Mouse (Mus musculus) limb, embryonic 11.5 days (tissue): Measurements from ENCODE around the gene Fam83g. TPM values are rescaled to one million over a fixed set of nuclear protein-coding genes. Genes with fewer than 3 reads are reported as not detected.

Experiments used
- ATAC-seq: fragments of 200-750 bp; cut with Nextera tagmentation; 2 replicates; pipeline ENCODE4 v1.8.0; 2017; ENCODE audit warnings: low read depth; ENCODE audit not compliant: insufficient number of reproducible peaks, low FRiP score, low TSS enrichment
- DNase-seq: peaks from one replicate; pipeline ENCODE4 v3.0.0-alpha.2; 2015; ENCODE audit warnings: low spot score
- H3K27ac ChIP-seq: fragments of 300-500 bp; sonication (generic); replicated peaks from 2 replicates; pipeline ENCODE4 v1.5.1; 2014; ENCODE audit warnings: low read depth, mild to moderate bottlenecking, low read length
- H3K27me3 ChIP-seq: fragments of 300-500 bp; sonication (generic); 2 replicates; pipeline ENCODE4 v1.6.1; 2014; ENCODE audit warnings: mild to moderate bottlenecking, low read length, mixed read lengths; ENCODE audit not compliant: control insufficient read depth, insufficient read depth
- H3K36me3 ChIP-seq: fragments of 300-500 bp; sonication (generic); 2 replicates; pipeline ENCODE4 v1.6.1; 2014; ENCODE audit warnings: mild to moderate bottlenecking, low read length, moderate library complexity, mixed read lengths; ENCODE audit not compliant: control insufficient read depth, insufficient read depth
- H3K4me1 ChIP-seq: fragments of 300-500 bp; sonication (generic); 2 replicates; pipeline ENCODE4 v1.6.1; 2014; ENCODE audit warnings: low read length, mixed read lengths; ENCODE audit not compliant: control insufficient read depth, insufficient read depth
- H3K4me2 ChIP-seq: fragments of 300-500 bp; sonication (generic); 2 replicates; pipeline ENCODE4 v1.6.1; 2014; ENCODE audit warnings: low read depth, mild to moderate bottlenecking, moderate library complexity; ENCODE audit not compliant: severe bottlenecking
- H3K4me3 ChIP-seq: fragments of 300-500 bp; sonication (generic); 2 replicates; pipeline ENCODE4 v1.5.1; 2014; ENCODE audit warnings: low read depth, low read length
- H3K9ac ChIP-seq: fragments of 300-500 bp; sonication (generic); 2 replicates; pipeline ENCODE4 v1.6.1; 2014; ENCODE audit warnings: mild to moderate bottlenecking, low read length
- H3K9me3 ChIP-seq: fragments of 300-500 bp; sonication (generic); 2 replicates; pipeline ENCODE4 v1.6.1; 2016; ENCODE audit warnings: low read length; ENCODE audit not compliant: control insufficient read depth
- WGBS: fragments of 180-500 bp; shearing (Covaris S2); extraction: QIAGEN DNeasy Blood & Tissue Kit; methylation state at CpG from one replicate; pipeline ENCODE4 v1.1.7; 2014; 5-methylcytosine and 5-hydroxymethylcytosine counted together
- polyA plus RNA-seq: library from polyadenylated mRNA; unstranded; fragments of >200 nt; fragmentation: Nextera tagmentation; extraction: Ambion mirVana; gene quantifications from 2 replicates; pipeline ENCODE4 v1.2.1, GENCODE M21; 2014

The Fam83g gene
- polyA plus RNA-seq, 1 experiment from 2014 or later: 1.5 TPM

DNA sequence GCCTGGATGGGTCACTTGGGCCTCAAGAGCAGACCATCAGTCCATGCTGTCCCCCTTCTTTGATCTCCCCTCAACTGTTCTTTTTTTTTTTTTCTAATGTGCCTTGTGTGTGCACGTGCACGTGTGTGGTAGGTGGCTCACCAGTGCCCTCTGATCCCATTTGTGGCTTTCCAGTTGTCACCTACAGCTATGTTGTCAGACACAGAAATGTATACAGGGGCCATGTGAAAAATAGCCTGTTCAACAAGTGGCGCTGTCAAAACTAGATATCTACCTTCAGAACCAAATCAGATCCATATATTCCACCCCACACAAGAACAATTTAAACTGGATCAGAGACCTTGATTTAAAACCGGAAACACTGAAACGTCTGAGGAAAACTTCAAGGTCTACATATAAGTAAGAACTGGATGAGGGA lies 34.7 kb upstream of the Fam83g start:
- WGBS: 89% methylated on average over 5 of the region's 5 CpGs
- Histone ChIP-seq H3K9me3 (no peaks in the 10 kb centered on the region), H3K4me1 (no peaks in the 10 kb centered on the region), H3K27ac (no peak overlapping the region), H3K27me3 (no peaks in the 10 kb centered on the region), H3K9ac (no peak overlapping the region), H3K4me3 (no peak overlapping the region), H3K36me3 (no peaks in the 10 kb centered on the region), H3K4me2 (no peak overlapping the region)
- ATAC-seq (no peak), DNase-seq (no peak)

DNA sequence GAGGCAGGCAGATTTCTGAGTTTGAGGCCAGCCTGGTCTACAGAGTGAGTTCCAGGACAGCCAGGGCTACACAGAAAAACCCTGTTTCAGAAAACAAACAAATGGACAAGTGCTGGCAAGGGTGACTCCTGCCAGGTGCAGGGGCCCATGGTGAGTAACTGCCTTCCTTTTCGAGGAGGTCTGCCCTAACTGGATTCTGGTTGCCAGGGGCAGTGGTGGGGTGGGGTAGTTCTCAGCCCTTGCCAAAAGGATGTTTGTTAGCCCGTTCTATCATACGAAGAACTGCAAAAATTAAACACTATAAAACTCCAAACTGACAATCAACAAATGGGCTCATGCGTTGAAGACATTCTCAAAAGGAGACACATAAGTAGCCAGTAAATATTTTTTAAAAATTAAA lies 34.3 kb upstream of the Fam83g start:
- Histone ChIP-seq H3K9ac (no peak overlapping the region), H3K4me2 (no peak overlapping the region), H3K4me3 (no peak overlapping the region), H3K4me1 (no peaks in the 10 kb centered on the region), H3K9me3 (no peaks in the 10 kb centered on the region), H3K27me3 (no peaks in the 10 kb centered on the region), H3K36me3 (no peaks in the 10 kb centered on the region), H3K27ac (no peak overlapping the region)
- WGBS: 88% methylated on average over 4 of the region's 4 CpGs
- ATAC-seq: no peak
- DNase-seq: no peak

DNA sequence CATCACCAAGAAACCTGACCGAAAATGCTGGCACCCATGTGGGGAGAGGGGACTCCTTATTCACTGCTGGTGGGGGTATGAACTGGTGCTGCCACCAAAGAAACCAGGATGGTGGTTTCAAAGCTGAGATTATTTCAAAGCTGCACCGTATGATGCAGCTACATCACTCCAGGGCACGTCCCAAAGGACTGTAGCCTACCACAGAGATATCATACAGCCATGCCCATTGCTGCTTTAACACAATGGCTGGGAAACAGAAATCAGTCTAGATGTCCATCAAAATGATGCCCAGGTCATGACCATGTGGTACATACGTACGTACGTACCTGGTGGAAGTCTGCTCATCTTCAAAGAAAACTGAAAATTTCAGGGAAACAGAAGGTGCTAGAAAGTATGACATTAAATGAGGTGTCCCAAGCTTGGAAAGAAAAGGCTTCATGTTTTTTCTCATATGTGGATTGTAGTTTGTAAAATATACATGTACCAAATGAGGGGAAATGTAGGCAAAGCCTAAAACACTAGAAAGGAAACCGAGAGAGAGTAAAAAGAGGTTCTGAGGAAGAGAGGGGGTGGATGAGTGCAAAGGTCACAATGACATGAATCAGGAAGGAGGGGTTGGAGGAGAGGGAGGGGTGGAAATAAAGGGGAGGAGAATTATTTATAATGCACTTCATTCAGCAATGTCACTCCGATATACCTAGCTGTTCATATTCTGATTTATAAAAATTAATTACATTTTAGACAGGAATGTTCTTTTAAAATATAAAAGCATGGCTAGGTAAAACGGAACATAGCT lies 33.2 kb upstream of the Fam83g start:
- ATAC-seq (no peak), DNase-seq (no peak)
- Histone ChIP-seq H3K4me1 (no peaks in the 10 kb centered on the region), H3K27me3 (no peaks in the 10 kb centered on the region), H3K36me3 (no peaks in the 10 kb centered on the region), H3K9me3 (no peaks in the 10 kb centered on the region), H3K4me3 (no peak overlapping the region), H3K27ac (no peak overlapping the region), H3K9ac (no peak overlapping the region), H3K4me2 (no peak overlapping the region)
- 87% methylated on average over 9 of the region's 9 CpGs for WGBS

DNA sequence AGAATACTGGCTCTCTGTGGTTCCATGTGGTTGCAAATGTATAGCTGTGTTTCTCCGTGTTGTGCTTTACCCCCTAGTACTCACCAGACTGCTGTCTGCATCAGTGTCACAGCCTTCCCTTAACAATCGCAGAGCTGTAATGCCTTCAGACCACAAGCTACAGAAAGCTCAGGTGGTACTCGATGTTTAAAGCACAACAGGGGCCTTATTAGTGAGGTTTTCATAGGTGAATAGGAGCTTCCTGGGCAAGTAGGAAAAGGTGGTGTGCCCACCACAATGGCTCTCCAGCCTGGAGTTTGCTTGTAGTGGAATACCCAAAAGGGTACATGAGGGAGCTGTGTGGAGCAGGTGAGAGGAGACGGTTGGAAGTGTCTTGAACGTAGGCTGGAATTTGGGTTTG lies 31.7 kb upstream of the Fam83g start:
- WGBS: 91% methylated on average over 5 of the region's 5 CpGs
- no peaks in the 10 kb centered on the region for H3K4me1 ChIP-seq
- H3K27ac ChIP-seq: no peak overlapping the region
- no peaks in the 10 kb centered on the region for H3K9me3 ChIP-seq
- H3K9ac ChIP-seq: no peak overlapping the region
- H3K4me3 ChIP-seq: no peak overlapping the region
- no peaks in the 10 kb centered on the region for H3K27me3 ChIP-seq
- DNase-seq: no peak
- no peaks in the 10 kb centered on the region for H3K36me3 ChIP-seq
- ATAC-seq: no peak
- no peak overlapping the region for H3K4me2 ChIP-seq

DNA sequence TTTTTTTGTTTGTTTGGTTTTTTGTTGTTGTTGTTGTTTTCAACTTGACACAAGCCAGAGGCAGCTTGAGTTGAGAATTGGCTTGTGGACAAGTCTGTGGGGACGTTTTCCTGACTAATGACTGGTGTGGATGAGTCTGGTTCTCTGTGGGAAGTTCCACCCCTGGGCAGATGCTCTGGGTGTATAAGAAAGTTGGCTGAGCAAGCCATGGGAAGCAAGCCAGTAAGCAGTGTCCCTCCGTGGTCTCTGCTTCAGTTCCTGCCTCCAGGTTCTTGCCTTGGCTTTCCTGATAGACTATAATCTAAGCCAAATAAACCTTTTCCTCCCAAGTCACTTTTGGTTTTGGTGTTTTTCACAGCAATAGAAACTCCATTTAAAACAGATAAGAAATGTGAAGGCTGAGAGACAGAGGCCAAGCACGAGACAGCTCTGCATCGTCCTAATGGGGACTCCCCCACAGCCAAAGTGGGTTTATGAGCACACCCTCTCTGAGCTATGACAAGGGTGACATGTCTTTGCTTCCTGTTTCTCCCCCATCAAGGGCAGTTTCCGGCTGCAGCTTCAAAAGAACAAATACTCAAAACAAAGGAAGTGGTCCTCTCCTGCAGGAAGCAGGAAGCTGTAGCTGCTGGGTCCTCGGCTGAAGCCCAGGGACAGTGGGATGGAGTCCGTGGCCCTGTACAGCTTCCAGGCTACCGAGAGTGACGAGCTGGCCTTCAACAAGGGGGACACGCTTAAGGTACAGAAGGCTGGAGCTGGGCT lies 31.0 kb upstream of the Fam83g start, which contains the start of gene Grap:
Gene Grap (plus strand): TSS at position 580 of the 762 bp plus-strand sequence.
- Histone ChIP-seq H3K27ac (no peak within 1 kb of the TSS), H3K4me1 (no peaks in the 10 kb centered on the region), H3K9me3 (no peaks in the 10 kb centered on the region), H3K27me3 (no peaks in the 10 kb centered on the region), H3K4me2 (no peak within 1 kb of the TSS), H3K9ac (no peak within 1 kb of the TSS), H3K36me3 (no peaks in the 10 kb centered on the region), H3K4me3 (no peak within 1 kb of the TSS)
- 73% methylated on average over 10 of the region's 10 CpGs for WGBS
- ATAC-seq (no peak), DNase-seq (no peak)

DNA sequence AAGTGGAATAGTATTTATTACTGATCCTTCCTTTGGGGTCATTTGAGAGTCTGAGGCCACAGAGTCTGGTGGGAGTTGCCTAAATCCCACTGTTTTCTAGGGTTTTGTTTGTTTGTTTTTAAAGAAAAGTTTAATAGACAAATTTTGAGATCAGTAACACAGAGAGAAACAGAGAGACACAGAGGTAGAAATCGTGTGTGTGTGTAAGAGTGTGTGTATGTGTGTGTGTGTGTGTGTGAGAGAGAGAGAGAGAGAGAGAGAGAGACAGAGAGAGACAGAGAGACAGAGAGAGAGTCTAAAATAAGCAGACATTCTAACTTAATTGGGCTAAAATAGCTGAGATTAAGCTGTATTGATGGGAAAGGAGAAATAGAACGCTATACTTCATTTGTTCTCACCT lies 30.3 kb upstream of the Fam83g start:
- no peaks in the 10 kb centered on the region for H3K9me3 ChIP-seq
- H3K36me3 ChIP-seq: no peaks in the 10 kb centered on the region
- H3K27ac ChIP-seq: no peak overlapping the region
- H3K4me2 ChIP-seq: no peak overlapping the region
- no peak overlapping the region for H3K9ac ChIP-seq
- no peaks in the 10 kb centered on the region for H3K4me1 ChIP-seq
- ATAC-seq (no peak), DNase-seq (no peak)
- no peak overlapping the region for H3K4me3 ChIP-seq
- WGBS: 74% methylated on average over 2 of the region's 2 CpGs
- H3K27me3 ChIP-seq: no peaks in the 10 kb centered on the region

DNA sequence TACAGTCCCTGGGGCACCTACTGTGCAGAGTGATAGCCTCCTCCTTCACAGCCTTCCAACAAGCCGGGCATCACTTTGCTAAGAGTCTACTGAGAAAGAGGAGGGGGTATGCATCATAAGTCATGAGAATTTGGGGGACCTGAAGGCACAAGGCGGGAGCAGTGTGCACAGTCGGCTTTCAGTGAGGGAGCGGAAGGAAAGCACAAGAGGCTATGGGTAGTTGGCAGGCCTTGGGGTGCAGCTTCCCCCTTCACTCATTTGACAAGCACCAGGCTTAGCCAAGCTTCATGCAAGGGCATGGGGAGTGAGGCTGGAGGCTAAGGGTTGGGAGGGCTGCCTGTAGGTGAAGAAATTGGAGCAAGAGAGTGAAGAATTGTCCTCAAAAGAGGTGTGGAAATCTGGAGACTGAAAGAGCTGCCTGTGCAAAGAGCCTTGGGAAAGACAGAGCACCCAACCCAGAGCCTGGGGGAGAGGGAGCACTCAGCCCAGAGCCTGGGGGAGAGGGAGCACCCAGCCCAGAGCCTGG lies 29.0 kb upstream of the Fam83g start:
- no peak for ATAC-seq
- H3K4me2 ChIP-seq: no peak overlapping the region
- H3K9me3 ChIP-seq: no peaks in the 10 kb centered on the region
- no peak overlapping the region for H3K9ac ChIP-seq
- no peak overlapping the region for H3K27ac ChIP-seq
- H3K4me3 ChIP-seq: no peak overlapping the region
- DNase-seq: no peak
- WGBS: 90% methylated on average over 4 of the region's 4 CpGs
- H3K36me3 ChIP-seq: no peaks in the 10 kb centered on the region
- no peaks in the 10 kb centered on the region for H3K4me1 ChIP-seq
- no peaks in the 10 kb centered on the region for H3K27me3 ChIP-seq

DNA sequence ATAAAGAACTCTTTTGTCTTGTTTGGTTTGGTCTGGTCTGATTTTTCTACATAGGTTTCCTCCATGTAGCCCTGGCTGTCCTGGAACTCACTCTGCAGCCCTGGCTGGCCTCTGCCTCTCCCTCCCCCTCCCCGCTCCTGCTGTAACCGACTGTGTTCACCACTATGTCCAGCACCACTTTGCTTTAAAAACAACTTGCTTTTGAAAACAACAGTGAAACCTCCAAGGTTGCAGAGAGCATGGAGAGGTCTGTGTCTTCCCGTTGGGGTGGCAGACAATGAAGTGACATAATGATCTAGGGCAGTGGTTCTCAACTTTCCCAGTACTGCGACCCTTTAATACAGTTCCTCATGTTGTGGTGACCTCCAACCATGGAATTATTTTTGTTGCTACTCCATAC lies 28.2 kb upstream of the Fam83g start:
- 62% methylated on average over 4 of the region's 4 CpGs for WGBS
- DNase-seq (no peak), ATAC-seq (no peak)

More for the DNA sequence above, 28.2 kb upstream of the Fam83g start:
- no peak overlapping the region for H3K4me2 ChIP-seq
- H3K4me1 ChIP-seq: no peaks in the 10 kb centered on the region
- no peaks in the 10 kb centered on the region for H3K27me3 ChIP-seq
- H3K4me3 ChIP-seq: no peak overlapping the region
- no peak overlapping the region for H3K9ac ChIP-seq
- H3K9me3 ChIP-seq: no peaks in the 10 kb centered on the region
- no peaks in the 10 kb centered on the region for H3K36me3 ChIP-seq
- H3K27ac ChIP-seq: no peak overlapping the region
